Mouse (Mus musculus) liver, adult 2 months (tissue): ENCODE measurements around the gene 5730596B20Rik.

Source experiments
- CTCF ChIP-seq: fragments of 200-500 bp; IDR thresholded peaks from 2 replicates; pipeline ENCODE4 v1.5.1; 2011; ENCODE audit warnings: low read depth, low read length, control low read depth
- POLR2A ChIP-seq: fragments of 200-500 bp; IDR thresholded peaks from 2 replicates; pipeline ENCODE4 v1.6.1; 2011; ENCODE audit warnings: low read length, control low read depth; ENCODE audit not compliant: insufficient read depth; ENCODE audit errors: extremely low read depth

DNA sequence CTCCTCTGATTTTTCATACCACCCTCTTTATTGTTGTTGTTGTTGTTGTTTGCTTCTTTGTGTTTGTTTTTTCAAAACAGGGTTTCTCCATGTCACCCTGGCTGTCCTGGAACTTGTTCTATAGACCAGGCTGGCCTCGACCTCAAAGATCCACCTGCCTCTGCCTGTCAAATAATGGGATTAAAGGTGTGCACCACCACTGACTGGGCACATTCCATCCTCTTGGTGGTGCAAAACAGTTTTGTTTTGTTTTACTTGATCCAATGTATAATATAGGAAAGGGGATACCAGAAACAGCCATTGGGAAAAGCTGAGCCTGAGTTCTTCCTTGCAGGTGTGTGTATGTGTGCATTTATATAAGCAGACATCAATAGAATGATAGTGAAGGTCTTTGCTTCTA lies 9.2 kb downstream of the 5730596B20Rik start:
- TF ChIP-seq POLR2A, result no peak
- TF ChIP-seq CTCF, result no peak
